Mouse (Mus musculus): ENCODE data around the gene 3110009E18Rik. TPM values are rescaled to one million over a fixed set of nuclear protein-coding genes. Genes with fewer than 3 reads are reported as not detected.

The 3110009E18Rik gene
- 1 to 10 TPM; 2.7 to 7.8 (median 5.1) TPM for total RNA-seq (2022)

DNA sequence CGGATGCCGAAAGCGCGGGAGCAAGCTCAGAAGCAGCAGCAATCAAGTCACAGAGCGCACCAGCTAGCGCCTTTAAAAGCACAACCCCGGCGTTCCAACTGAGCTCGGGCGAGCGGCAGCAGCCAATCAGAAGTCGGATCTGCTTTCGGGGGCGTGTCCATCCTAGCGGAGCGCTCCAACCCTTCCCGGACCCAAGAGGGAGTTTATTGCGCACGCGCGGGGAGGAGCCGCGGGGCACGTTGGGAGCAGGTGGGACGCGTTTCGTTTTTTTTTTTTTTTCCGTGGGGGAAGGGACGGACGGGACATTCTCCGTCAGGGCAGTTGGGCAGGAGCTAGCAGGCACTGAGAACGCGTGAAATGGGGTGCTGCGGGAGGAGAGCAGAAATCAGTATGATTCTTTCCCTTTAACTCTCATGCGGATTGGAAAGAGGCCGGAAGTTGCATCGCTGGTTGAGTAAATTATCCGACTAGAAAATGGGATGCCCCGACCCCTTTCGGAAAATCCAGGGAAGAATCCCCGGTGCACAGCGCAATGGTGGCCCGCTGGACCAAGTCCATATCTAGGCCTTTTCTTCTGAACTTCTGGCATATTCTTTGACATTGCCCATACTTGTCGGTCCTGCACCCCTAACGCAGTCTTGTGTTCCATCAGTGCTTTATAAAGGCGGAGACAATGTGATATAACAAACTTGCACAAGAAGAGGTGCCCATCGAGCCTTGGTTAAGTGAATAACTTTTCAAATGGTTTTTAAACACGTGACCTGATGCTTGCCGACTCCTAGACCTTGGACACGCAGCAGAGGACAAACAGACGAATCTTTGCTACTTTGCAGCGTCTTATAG lies at the start of gene 3110009E18Rik, which contains the start of gene Dbi:
Gene 3110009E18Rik, plus strand, starts transcription at position 219 of the 843 bp plus-strand sequence.
Gene Dbi, minus strand, starts transcription at position 110 of the 843 bp plus-strand sequence.
- DNase-seq (ENCODE audit: low spot score): peak; percentile 98

GRCm38 (mm10) chr1:120072900-120073299 lies 48.1 kb upstream of the 3110009E18Rik start:
- no peak for DNase-seq (ENCODE audit: low spot score)

- DNase-seq (ENCODE audit: low spot score): peak; percentile 51
Measured at GRCm38 (mm10) chr1:120073519-120074306, 47.3 kb upstream of the 3110009E18Rik start, which contains the start of gene Tmem37. Tmem37 (minus strand) TSS chr1:120074074.

GRCm38 (mm10) chr1:120074307-120074702 lies 46.7 kb upstream of the 3110009E18Rik start:
- DNase-seq (ENCODE audit: low spot score): no peak

- DNase-seq (ENCODE audit: low spot score): no peak
Measured at GRCm38 (mm10) chr1:120074931-120075330, 46.1 kb upstream of the 3110009E18Rik start.

DNA sequence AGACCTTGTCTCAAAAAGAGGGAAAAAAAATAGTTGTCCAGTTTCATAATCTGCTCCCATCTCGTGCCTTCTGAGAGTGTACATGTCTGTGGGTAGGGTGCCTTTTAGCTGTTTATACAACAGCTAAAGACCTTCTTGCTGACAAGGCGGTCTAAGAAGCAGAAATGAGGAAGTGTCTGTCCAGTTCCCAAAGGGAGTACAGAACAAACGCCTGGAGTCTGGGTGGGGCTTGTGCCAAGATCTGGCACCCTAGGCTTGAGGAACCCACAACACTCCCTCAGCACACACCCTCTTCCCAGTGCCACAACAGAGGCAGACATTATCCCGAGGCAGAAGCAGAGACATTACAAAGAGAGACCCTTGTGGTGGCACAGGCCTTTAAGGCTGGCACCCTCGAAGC lies 45.5 kb upstream of the 3110009E18Rik start:
- peak; percentile 42 for DNase-seq (ENCODE audit: low spot score)

- DNase-seq (ENCODE audit: low spot score): no peak
Measured at GRCm38 (mm10) chr1:120077746-120078410, 43.1 kb upstream of the 3110009E18Rik start.

GRCm38 (mm10) chr1:120080632-120081031 lies 40.4 kb upstream of the 3110009E18Rik start:
- no peak for DNase-seq (ENCODE audit: low spot score)

DNA sequence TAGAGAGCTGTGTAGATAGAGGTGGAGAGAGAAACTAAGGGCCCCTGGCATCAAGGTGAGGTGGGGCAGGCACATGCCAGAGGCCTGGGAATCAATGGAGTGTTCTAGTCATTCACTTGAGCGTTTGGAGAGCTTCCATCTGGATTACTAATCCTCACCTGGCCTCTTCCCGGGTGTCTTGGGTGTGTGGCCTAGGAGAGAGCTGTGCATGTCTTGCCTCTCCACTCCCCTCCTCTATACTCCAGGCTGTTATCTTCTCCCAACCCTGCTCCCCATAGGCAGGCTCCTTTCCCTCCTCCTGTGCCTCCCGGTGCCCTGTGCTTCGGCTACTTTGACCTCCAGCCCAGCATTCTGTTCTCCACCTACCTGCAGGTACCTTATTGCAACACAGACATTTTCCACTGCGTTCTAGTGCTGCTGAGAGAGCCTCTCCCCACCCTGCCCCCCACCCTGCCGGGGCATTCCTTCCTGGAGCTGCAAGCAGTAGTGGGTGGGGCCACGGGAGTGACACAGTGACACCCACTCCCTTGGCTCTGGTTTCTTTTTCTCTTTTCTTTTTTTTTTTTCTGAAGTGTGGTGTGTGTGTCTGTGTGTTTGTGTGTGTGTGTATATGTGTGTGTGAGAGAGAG lies 37.9 kb upstream of the 3110009E18Rik start:
- DNase-seq (ENCODE audit: low spot score): no peak

- DNase-seq (ENCODE audit: low spot score): no peak
Measured at GRCm38 (mm10) chr1:120083921-120084517, 37.0 kb upstream of the 3110009E18Rik start.

DNA sequence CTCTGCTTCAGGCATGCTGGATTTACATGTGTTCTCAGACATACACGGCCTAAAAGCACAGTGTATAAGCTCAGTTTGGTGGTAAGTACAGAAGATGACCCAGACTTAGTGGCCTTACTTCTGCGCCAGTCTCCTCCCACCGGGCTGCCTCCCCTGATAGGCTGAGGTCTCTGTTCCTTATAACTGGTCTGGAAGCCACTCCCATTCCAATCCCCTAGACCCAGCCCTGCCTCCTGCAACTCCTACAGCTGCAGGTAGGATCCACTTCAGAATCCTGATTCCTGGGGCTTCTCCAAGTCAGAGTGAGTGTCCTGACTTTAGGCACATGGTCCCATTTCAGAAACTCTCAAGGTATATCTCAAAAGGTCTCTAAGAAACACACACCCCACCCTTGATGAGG lies 35.3 kb upstream of the 3110009E18Rik start:
- DNase-seq (ENCODE audit: low spot score): no peak

- DNase-seq (ENCODE audit: low spot score): no peak
Measured at GRCm38 (mm10) chr1:120086644-120087043, 34.3 kb upstream of the 3110009E18Rik start.

GRCm38 (mm10) chr1:120089180-120089579 lies 31.8 kb upstream of the 3110009E18Rik start:
- no peak for DNase-seq (ENCODE audit: low spot score)

- peak; percentile 53 for DNase-seq (ENCODE audit: low spot score)
Measured at GRCm38 (mm10) chr1:120090880-120091570, 30.0 kb upstream of the 3110009E18Rik start.

GRCm38 (mm10) chr1:120093482-120094134 lies 27.4 kb upstream of the 3110009E18Rik start:
- DNase-seq (ENCODE audit: low spot score): peak; percentile 86

DNA sequence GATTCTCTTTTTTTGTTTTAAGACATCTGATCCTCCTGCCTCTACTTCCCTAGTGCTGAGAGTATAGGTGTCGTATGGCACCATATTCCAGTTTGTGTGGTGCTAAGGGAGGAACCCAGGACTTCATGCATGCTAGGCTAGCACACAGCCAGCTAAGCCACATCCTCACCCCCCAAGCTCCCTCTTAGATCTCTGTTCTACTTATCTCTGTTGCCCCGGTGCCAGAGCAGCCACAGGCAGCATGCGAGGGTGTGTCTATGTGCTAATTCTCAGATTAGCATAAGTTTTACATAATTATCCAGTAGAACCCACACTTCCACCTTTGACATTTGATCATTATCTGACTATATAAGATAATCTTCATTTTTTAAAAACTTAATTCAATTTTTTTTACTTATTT lies 26.1 kb upstream of the 3110009E18Rik start:
- DNase-seq (ENCODE audit: low spot score): no peak

DNA sequence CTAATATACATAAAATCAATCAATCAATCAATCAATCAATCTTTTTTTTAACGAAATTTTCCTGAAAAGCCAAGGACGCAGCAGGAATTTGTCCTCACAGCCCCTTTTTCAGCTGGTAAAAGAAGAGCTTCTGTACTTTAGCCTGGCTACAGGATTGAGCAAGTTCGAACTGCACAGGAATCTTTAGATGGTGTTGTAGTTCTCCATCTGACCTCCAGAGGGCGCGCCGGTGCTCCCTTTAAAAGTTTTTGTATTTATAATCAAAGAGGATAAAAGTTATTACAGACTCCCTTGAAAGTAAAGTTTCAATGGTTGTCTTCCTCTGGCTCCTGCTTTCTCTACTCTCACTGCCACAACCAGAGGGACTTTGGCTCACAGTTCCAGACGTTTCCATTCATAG lies 22.7 kb upstream of the 3110009E18Rik start:
- DNase-seq (ENCODE audit: low spot score): peak; percentile 66

GRCm38 (mm10) chr1:120099483-120099882 lies 21.5 kb upstream of the 3110009E18Rik start:
- DNase-seq (ENCODE audit: low spot score): peak; percentile 33

DNA sequence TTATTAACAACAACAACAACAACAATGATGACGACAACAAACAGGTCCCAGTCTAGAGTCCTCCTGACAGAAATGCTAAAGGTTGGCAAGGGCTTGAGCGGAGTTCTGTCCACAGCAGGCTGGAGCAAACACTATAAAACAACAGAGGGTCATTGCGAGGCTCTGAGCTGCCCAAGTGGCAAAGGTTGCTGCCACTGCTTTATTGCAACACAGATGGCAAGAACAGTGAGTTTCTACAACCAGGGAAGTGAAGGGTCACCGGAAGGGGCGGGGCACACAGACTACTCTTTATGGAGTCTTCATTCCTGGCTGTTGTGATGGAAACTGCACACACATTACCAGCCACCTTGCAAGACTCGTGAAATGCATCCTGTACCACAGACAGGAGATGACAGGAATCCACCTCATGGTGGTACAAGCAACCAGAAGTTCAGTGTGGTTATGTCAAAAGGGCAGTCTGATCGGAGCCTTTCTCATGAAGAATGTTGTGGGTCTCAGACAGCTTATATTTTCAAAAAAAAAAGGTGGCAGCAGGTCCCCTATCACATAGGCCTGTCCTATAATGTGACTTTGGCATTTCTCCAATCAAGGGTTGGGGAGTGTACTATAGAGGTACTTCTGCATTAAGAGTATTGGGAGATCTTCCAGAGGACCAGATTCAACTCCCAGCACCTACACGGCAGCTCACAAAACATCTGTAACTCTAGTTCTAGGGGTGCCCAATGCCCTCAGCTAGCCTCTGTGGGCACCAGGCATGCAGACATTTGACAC lies 20.3 kb upstream of the 3110009E18Rik start:
- DNase-seq (ENCODE audit: low spot score): no peak
